Mouse (Mus musculus) lung, postnatal 0 days (tissue): ENCODE measurements around the gene Lhfp.

ENCODE experiments used
- CTCF ChIP-seq: IDR thresholded peaks from 2 replicates; pipeline ENCODE4 v1.5.1; 2016; ENCODE audit warnings: antibody characterized with exemption, mild to moderate bottlenecking
- EP300 ChIP-seq: IDR thresholded peaks from 2 replicates; pipeline ENCODE4 v1.6.1; 2016; ENCODE audit warnings: antibody characterized with exemption, mild to moderate bottlenecking, control low read depth

- TF ChIP-seq CTCF (no peak), EP300 (no peak)
Measured at GRCm38 (mm10) chr3:53217697-53218096, 176.4 kb downstream of the Lhfp start.
